Mouse (Mus musculus): Measurements from ENCODE around the gene Ccdc32.

- no peak for TF ChIP-seq POLR2A (IDR thresholded peaks at IDR 0.05; ENCODE audit: borderline replicate concordance, extremely low read depth, insufficient read depth, insufficient read length, poor library complexity, severe bottlenecking)
- TF ChIP-seq CTCF (IDR thresholded peaks at IDR 0.05; ENCODE audit: borderline replicate concordance, extremely low read depth, insufficient read depth, insufficient read length): no peak
These were observed 21.0 kb upstream of the Ccdc32 start for GRCm38 (mm10) chr2:119050132-119050650.

All from brain, embryonic 14.5 days (tissue).